Mouse (Mus musculus): Measurements from ENCODE around the gene Arhgef12.

Arhgef12 gene

GRCm38 (mm10) chr9:43084496-43085362 is 22.3 kb downstream of the Arhgef12 start:
- no peak for DNase-seq (ENCODE audit: extremely low read depth, insufficient read length, low spot score)

- DNase-seq (ENCODE audit: extremely low read depth, insufficient read length, low spot score): no peak
These were observed 23.5 kb downstream of the Arhgef12 start for GRCm38 (mm10) chr9:43083441-43084055.

GRCm38 (mm10) chr9:43078711-43079110 is 28.3 kb downstream of the Arhgef12 start:
- DNase-seq (ENCODE audit: extremely low read depth, insufficient read length, low spot score): no peak

- no peak for DNase-seq (ENCODE audit: extremely low read depth, insufficient read length, low spot score)
These were observed 30.9 kb downstream of the Arhgef12 start for GRCm38 (mm10) chr9:43076163-43076562.

GRCm38 (mm10) chr9:43074611-43075010 is 32.4 kb downstream of the Arhgef12 start:
- no peak for DNase-seq (ENCODE audit: extremely low read depth, insufficient read length, low spot score)

GRCm38 (mm10) chr9:43071741-43072140 is 35.3 kb downstream of the Arhgef12 start:
- DNase-seq (ENCODE audit: extremely low read depth, insufficient read length, low spot score): no peak

GRCm38 (mm10) chr9:43071176-43071575 is 35.9 kb downstream of the Arhgef12 start:
- DNase-seq (ENCODE audit: extremely low read depth, insufficient read length, low spot score): no peak

GRCm38 (mm10) chr9:43070566-43070965 is 36.5 kb downstream of the Arhgef12 start:
- DNase-seq (ENCODE audit: extremely low read depth, insufficient read length, low spot score): no peak

- DNase-seq (ENCODE audit: extremely low read depth, insufficient read length, low spot score): no peak
These were observed 36.9 kb downstream of the Arhgef12 start for GRCm38 (mm10) chr9:43070153-43070552.

- no peak for DNase-seq (ENCODE audit: extremely low read depth, insufficient read length, low spot score)
These were observed 39.1 kb downstream of the Arhgef12 start for GRCm38 (mm10) chr9:43067896-43068295.

- DNase-seq (ENCODE audit: extremely low read depth, insufficient read length, low spot score): no peak
These were observed 41.8 kb downstream of the Arhgef12 start for GRCm38 (mm10) chr9:43065231-43065630.

- DNase-seq (ENCODE audit: extremely low read depth, insufficient read length, low spot score): no peak
These were observed 45.5 kb downstream of the Arhgef12 start for GRCm38 (mm10) chr9:43061545-43061944.

GRCm38 (mm10) chr9:43050391-43050790 is 56.6 kb downstream of the Arhgef12 start:
- DNase-seq (ENCODE audit: extremely low read depth, insufficient read length, low spot score): no peak

GRCm38 (mm10) chr9:43044481-43044880 is 62.6 kb downstream of the Arhgef12 start:
- no peak for DNase-seq (ENCODE audit: extremely low read depth, insufficient read length, low spot score)

- DNase-seq (ENCODE audit: extremely low read depth, insufficient read length, low spot score): no peak
These were observed 68.6 kb downstream of the Arhgef12 start for GRCm38 (mm10) chr9:43038466-43038865.

GRCm38 (mm10) chr9:43035208-43035607 is 71.8 kb downstream of the Arhgef12 start:
- DNase-seq (ENCODE audit: extremely low read depth, insufficient read length, low spot score): no peak

GRCm38 (mm10) chr9:43034273-43034672 is 72.8 kb downstream of the Arhgef12 start:
- DNase-seq (ENCODE audit: extremely low read depth, insufficient read length, low spot score): no peak

GRCm38 (mm10) chr9:43027757-43028156 is 79.3 kb downstream of the Arhgef12 start:
- DNase-seq (ENCODE audit: extremely low read depth, insufficient read length, low spot score): no peak

- DNase-seq (ENCODE audit: extremely low read depth, insufficient read length, low spot score): no peak
These were observed 85.4 kb downstream of the Arhgef12 start for GRCm38 (mm10) chr9:43021515-43022251.

GRCm38 (mm10) chr9:43019656-43020055 is 87.4 kb downstream of the Arhgef12 start:
- no peak for DNase-seq (ENCODE audit: extremely low read depth, insufficient read length, low spot score)

GRCm38 (mm10) chr9:43015786-43016185 is 91.3 kb downstream of the Arhgef12 start:
- DNase-seq (ENCODE audit: extremely low read depth, insufficient read length, low spot score): no peak

Measured in 3134 (cell line).